Mouse (Mus musculus) gastrocnemius, postnatal 14 days (tissue): ENCODE results near the gene Spem1. TPM values are rescaled to one million over a fixed set of nuclear protein-coding genes. Genes with fewer than 3 reads are reported as not detected.

ENCODE experiments used
- DNase-seq: peaks from one replicate; pipeline ENCODE4 v3.0.0; 2021; ENCODE audit warnings: mixed read lengths
- intact Hi-C: fragments of 180-260 bp; cut with DNase I; formaldehyde crosslinking; loops from one replicate; pipeline ENCODE4 v1.15.1; 2025; ENCODE audit warnings: low total_unique reads
- total RNA-seq, 2 experiments: library from RNA; stranded (reverse); gene quantifications; 2 replicates each; pipeline ENCODE4 v1.2.3; 2021

The Spem1 gene
- total RNA-seq, 2 experiments from 2014 or later = not detected

GRCm38 (mm10) chr11:69778258-69778982 is 43.6 kb downstream of the Spem1 start:
- no peak for DNase-seq
- intact Hi-C loops = no loop called here

- no peak for DNase-seq
These were observed 44.3 kb downstream of the Spem1 start for GRCm38 (mm10) chr11:69777504-69778257.

GRCm38 (mm10) chr11:69776488-69776887 is 45.5 kb downstream of the Spem1 start:
- intact Hi-C loops = no loop called here
- no peak for DNase-seq

More at GRCm38 (mm10) chr11:69777504-69778257, 44.3 kb downstream of the Spem1 start:
- intact Hi-C loops = no loop called here

GRCm38 (mm10) chr11:69775716-69776115 is 46.3 kb downstream of the Spem1 start:
- intact Hi-C loops = no loop called here
- DNase-seq = no peak

GRCm38 (mm10) chr11:69774961-69775360 is 47.0 kb downstream of the Spem1 start:
- intact Hi-C loops = no loop called here
- no peak for DNase-seq

Other genes starting within 250 kb of the Spem1 start
- gene Wrap53, start 241.9 kb downstream of the Spem1 start, total RNA-seq = 1 to 10 TPM; 3.5 to 4.0 TPM
- gene Trp53, start 241.8 kb downstream of the Spem1 start, total RNA-seq = 10 to 100 TPM; 15.2 to 22.7 TPM
- gene Atp1b2, start 216.2 kb downstream of the Spem1 start, total RNA-seq = 100 to 1,000 TPM; 384 to 403 TPM
- under 1 TPM; 0.38 to 0.47 TPM for gene Shbg, start 204.3 kb downstream of the Spem1 start, total RNA-seq
- gene Sat2, start 200.2 kb downstream of the Spem1 start, total RNA-seq = 1 to 10 TPM; 4.9 to 5.0 TPM
- 10 to 100 TPM; 55.3 to 66.5 TPM for gene Fxr2, start 189.2 kb downstream of the Spem1 start, total RNA-seq
- gene Sox15, start 166.9 kb downstream of the Spem1 start, total RNA-seq = not detected
- gene Mpdu1, start 159.5 kb downstream of the Spem1 start, total RNA-seq = 10 to 100 TPM; 11.8 to 12.1 TPM
- 1 to 10 TPM; 4.0 to 4.6 TPM for gene Cd68, start 156.0 kb downstream of the Spem1 start, total RNA-seq
- gene Eif4a1, start 149.8 kb downstream of the Spem1 start, total RNA-seq = 100 to 1,000 TPM; 141 to 170 TPM
- 10 to 100 TPM; 22.4 to 23.2 TPM for gene Senp3, start 140.1 kb downstream of the Spem1 start, total RNA-seq
- gene Tnfsf13, start 136.4 kb downstream of the Spem1 start, total RNA-seq = 1 to 10 TPM; 1.3 to 1.8 TPM
- gene Tnfsf12, start 126.3 kb downstream of the Spem1 start, total RNA-seq = 10 to 100 TPM; 14.0 to 14.8 TPM
- 1 to 10 TPM; 2.2 to 3.0 TPM for gene Tnfsfm13, start 126.1 kb downstream of the Spem1 start, total RNA-seq
- gene Polr2a, start 63.5 kb downstream of the Spem1 start, total RNA-seq = 10 to 100 TPM; 36.4 to 39.1 TPM
- gene Slc35g3, start 60.2 kb downstream of the Spem1 start, total RNA-seq = not detected
- gene Zbtb4, start 56.3 kb downstream of the Spem1 start, total RNA-seq = 10 to 100 TPM; 18.2 to 21.3 TPM
- gene Chrnb1, start 26.2 kb downstream of the Spem1 start, total RNA-seq = 10 to 100 TPM; 75.5 to 80.7 TPM
- 1 to 10 TPM; 6.6 to 8.0 TPM for gene Fgf11, start 20.3 kb downstream of the Spem1 start, total RNA-seq
- under 1 TPM; 0.16 to 0.27 TPM for gene Tmem102, start 16.6 kb downstream of the Spem1 start, total RNA-seq
- not detected for gene Gm39566, start 6.9 kb downstream of the Spem1 start, total RNA-seq
- not detected for gene Spem2, start 3.7 kb downstream of the Spem1 start, total RNA-seq
- gene Nlgn2, start 15.6 kb upstream of the Spem1 start, total RNA-seq = 1 to 10 TPM; 6.8 to 7.4 TPM
- gene Tmem256, start 16.3 kb upstream of the Spem1 start, total RNA-seq = 100 to 1,000 TPM; 104 to 108 TPM
- gene Plscr3, start 24.2 kb upstream of the Spem1 start, total RNA-seq = 10 to 100 TPM; 16.5 to 22.4 TPM
- gene Tnk1, start 36.5 kb upstream of the Spem1 start, total RNA-seq = under 1 TPM in 1 of 2 experiments, not detected in 1; 0.10 TPM
- gene Tmem95, start 55.8 kb upstream of the Spem1 start, total RNA-seq = not detected
- gene Kctd11, start 59.2 kb upstream of the Spem1 start, total RNA-seq = 1 to 10 TPM; 2.0 TPM
- under 1 TPM; 0.33 to 0.55 TPM for gene Acap1, start 73.4 kb upstream of the Spem1 start, total RNA-seq
- gene 2810408A11Rik, start 78.8 kb upstream of the Spem1 start, total RNA-seq = under 1 TPM; 0.62 to 0.84 TPM
- 10 to 100 TPM; 27.2 to 29.1 TPM for gene Neurl4, start 78.9 kb upstream of the Spem1 start, total RNA-seq
- gene Gps2, start 91.7 kb upstream of the Spem1 start, total RNA-seq = 10 to 100 TPM; 21.8 to 24.2 TPM
- gene Eif5a, start 99.8 kb upstream of the Spem1 start, total RNA-seq = 100 to 1,000 TPM; 567 to 637 TPM
- gene Ybx2, start 113.6 kb upstream of the Spem1 start, total RNA-seq = 1 to 10 TPM; 2.1 to 4.3 TPM
- 100 to 1,000 TPM; 158 to 236 TPM for gene Slc2a4, start 126.0 kb upstream of the Spem1 start, total RNA-seq
- gene Cldn7, start 142.6 kb upstream of the Spem1 start, total RNA-seq = under 1 TPM in 1 of 2 experiments, not detected in 1; 0.72 TPM
- 100 to 1,000 TPM; 185 to 209 TPM for gene Ctdnep1, start 159.0 kb upstream of the Spem1 start, total RNA-seq
- gene Elp5, start 160.3 kb upstream of the Spem1 start, total RNA-seq = 10 to 100 TPM; 43.0 to 52.9 TPM
- gene Gabarap, start 169.0 kb upstream of the Spem1 start, total RNA-seq = 100 to 1,000 TPM; 170 to 180 TPM
- 10 to 100 TPM; 20.4 to 20.7 TPM for gene Phf23, start 173.6 kb upstream of the Spem1 start, total RNA-seq
- 1 to 10 TPM; 5.1 to 7.8 TPM for gene Dvl2, start 178.4 kb upstream of the Spem1 start, total RNA-seq
- 100 to 1,000 TPM; 266 to 408 TPM for gene Acadvl, start 193.2 kb upstream of the Spem1 start, total RNA-seq
- gene Dlg4, start 194.8 kb upstream of the Spem1 start, total RNA-seq = 1 to 10 TPM; 8.7 to 9.2 TPM
- not detected for gene Asgr1, start 231.9 kb upstream of the Spem1 start, total RNA-seq